Mouse (Mus musculus) limb, embryonic 12.5 days (tissue): ENCODE measurements around the gene 1700056E22Rik. TPM values are rescaled to one million over a fixed set of nuclear protein-coding genes. Genes with fewer than 3 reads are reported as not detected.

ENCODE experiments used
- ATAC-seq: fragments of 200-750 bp; cut with Nextera tagmentation; 2 replicates; pipeline ENCODE4 v1.8.0; 2017; ENCODE audit warnings: low read depth, moderate TSS enrichment; ENCODE audit not compliant: insufficient number of reproducible peaks, insufficient read depth, low FRiP score, low TSS enrichment
- H3K27ac ChIP-seq: fragments of 300-500 bp; sonication (generic); 2 replicates; pipeline ENCODE4 v1.5.1; 2016; ENCODE audit warnings: mild to moderate bottlenecking, moderate library complexity
- H3K27me3 ChIP-seq: fragments of 300-500 bp; sonication (generic); 2 replicates; pipeline ENCODE4 v1.6.1; 2016; ENCODE audit warnings: mild to moderate bottlenecking, moderate library complexity
- H3K36me3 ChIP-seq: fragments of 300-500 bp; sonication (generic); 2 replicates; pipeline ENCODE4 v1.6.1; 2016; ENCODE audit warnings: mild to moderate bottlenecking, moderate library complexity
- H3K4me1 ChIP-seq: fragments of 300-500 bp; sonication (generic); replicated peaks from 2 replicates; pipeline ENCODE4 v1.6.1; 2016
- H3K4me2 ChIP-seq: fragments of 300-500 bp; sonication (generic); 2 replicates; pipeline ENCODE4 v1.6.1; 2016; ENCODE audit warnings: mild to moderate bottlenecking, moderate library complexity
- H3K4me3 ChIP-seq: fragments of 300-500 bp; sonication (generic); replicated peaks from 2 replicates; pipeline ENCODE4 v1.5.1; 2016; ENCODE audit warnings: mild to moderate bottlenecking
- H3K9ac ChIP-seq: fragments of 300-500 bp; sonication (generic); replicated peaks from 2 replicates; pipeline ENCODE4 v1.6.1; 2016; ENCODE audit warnings: mild to moderate bottlenecking, moderate library complexity
- H3K9me3 ChIP-seq: fragments of 300-500 bp; sonication (generic); 2 replicates; pipeline ENCODE4 v1.6.1; 2016; ENCODE audit warnings: mild to moderate bottlenecking, moderate library complexity
- WGBS: fragments of 180-500 bp; shearing (Covaris S2); methylation state at CpG from one replicate; pipeline ENCODE4 v1.1.7; 2016; 5-methylcytosine and 5-hydroxymethylcytosine counted together
- polyA plus RNA-seq: library from polyadenylated mRNA; unstranded; fragments of >200 nt; fragmentation: Nextera tagmentation; extraction: Ambion mirVana; gene quantifications from 2 replicates; pipeline ENCODE4 v1.2.1, GENCODE M21; 2016

Gene 1700056E22Rik
- polyA plus RNA-seq, 1 experiment from 2014 or later: 0.73 TPM

GRCm38 (mm10) chr1:184017606-184018005 is 16.5 kb downstream of the 1700056E22Rik start:
- Histone ChIP-seq H3K9me3 (no peaks in the 10 kb centered on the region), H3K36me3 (no peaks in the 10 kb centered on the region), H3K4me2 (no peak overlapping the region), H3K4me3 (no peak overlapping the region), H3K9ac (no peak overlapping the region), H3K4me1 (peaks cover 9% of the 10 kb centered on the region; the same call in 1 of the 2 replicates), H3K27ac (no peak overlapping the region), H3K27me3 (no peaks in the 10 kb centered on the region)
- WGBS: 90% methylated on average over 2 of the region's 2 CpGs
- no peak for ATAC-seq

- Histone ChIP-seq H3K9me3 (no peaks in the 10 kb centered on the region), H3K4me1 (peaks cover 9% of the 10 kb centered on the region; the same call in 1 of the 2 replicates), H3K4me3 (no peak overlapping the region), H3K9ac (no peak overlapping the region), H3K27me3 (no peaks in the 10 kb centered on the region), H3K36me3 (no peaks in the 10 kb centered on the region), H3K27ac (no peak overlapping the region), H3K4me2 (no peak overlapping the region)
- no peak for ATAC-seq
- 76% methylated on average over 10 of the region's 10 CpGs for WGBS
Observed at GRCm38 (mm10) chr1:184015995-184016730, 17.9 kb downstream of the 1700056E22Rik start.

- 73% methylated on average over 3 of the region's 3 CpGs for WGBS
- ATAC-seq: no peak
- H3K36me3 ChIP-seq: no peaks in the 10 kb centered on the region
Observed at GRCm38 (mm10) chr1:184014091-184014490, 20.0 kb downstream of the 1700056E22Rik start.

GRCm38 (mm10) chr1:184013106-184013505 is 21.0 kb downstream of the 1700056E22Rik start, which contains the start of gene Dusp10:
Gene Dusp10, plus strand, starts transcription at chr1:184013302.
- H3K4me3 ChIP-seq: no peak within 1 kb of the TSS
- H3K9me3 ChIP-seq: no peaks in the 10 kb centered on the region
- no peak within 1 kb of the TSS for H3K4me2 ChIP-seq
- 85% methylated on average over 4 of the region's 4 CpGs for WGBS
- no peak within 1 kb of the TSS for H3K9ac ChIP-seq
- no peak for ATAC-seq
- no peaks in the 10 kb centered on the region for H3K36me3 ChIP-seq
- H3K27ac ChIP-seq: no peak within 1 kb of the TSS
- no peaks in the 10 kb centered on the region for H3K27me3 ChIP-seq
- no peaks in the 10 kb centered on the region for H3K4me1 ChIP-seq

More at GRCm38 (mm10) chr1:184014091-184014490, 20.0 kb downstream of the 1700056E22Rik start:
- Histone ChIP-seq H3K27me3 (no peaks in the 10 kb centered on the region), H3K9me3 (no peaks in the 10 kb centered on the region), H3K27ac (no peak overlapping the region), H3K9ac (no peak overlapping the region), H3K4me2 (no peak overlapping the region), H3K4me1 (0 out of 2 replicates have a peak, but pooled peaks cover under 1% of the 10 kb centered on the region), H3K4me3 (no peak overlapping the region)

- WGBS: 94% methylated on average over 6 of the region's 6 CpGs
- ATAC-seq: no peak
- H3K4me3 ChIP-seq: no peak overlapping the region
Observed at GRCm38 (mm10) chr1:184011311-184011710, 22.8 kb downstream of the 1700056E22Rik start.

GRCm38 (mm10) chr1:184006086-184006485 is 28.0 kb downstream of the 1700056E22Rik start:
- H3K4me2 ChIP-seq: no peak overlapping the region
- H3K27ac ChIP-seq: no peak overlapping the region
- H3K9me3 ChIP-seq: no peaks in the 10 kb centered on the region
- ATAC-seq: no peak
- no peaks in the 10 kb centered on the region for H3K36me3 ChIP-seq
- no peak overlapping the region for H3K9ac ChIP-seq
- peaks cover 12% of the 10 kb centered on the region; the same call in 1 of the 2 replicates for H3K4me1 ChIP-seq
- no peaks in the 10 kb centered on the region for H3K27me3 ChIP-seq
- no peak overlapping the region for H3K4me3 ChIP-seq

More at GRCm38 (mm10) chr1:184011311-184011710, 22.8 kb downstream of the 1700056E22Rik start:
- H3K9me3 ChIP-seq: no peaks in the 10 kb centered on the region
- H3K4me1 ChIP-seq: peaks cover 4% of the 10 kb centered on the region; the same call in 1 of the 2 replicates
- H3K27ac ChIP-seq: no peak overlapping the region
- no peaks in the 10 kb centered on the region for H3K27me3 ChIP-seq
- H3K36me3 ChIP-seq: no peaks in the 10 kb centered on the region
- H3K4me2 ChIP-seq: no peak overlapping the region
- no peak overlapping the region for H3K9ac ChIP-seq

GRCm38 (mm10) chr1:184005315-184006058 is 28.6 kb downstream of the 1700056E22Rik start:
- H3K9me3 ChIP-seq: no peaks in the 10 kb centered on the region
- H3K4me1 ChIP-seq: peaks cover 12% of the 10 kb centered on the region; the same call in 1 of the 2 replicates
- no peak overlapping the region for H3K4me3 ChIP-seq
- H3K27ac ChIP-seq: no peak overlapping the region
- H3K4me2 ChIP-seq: no peak overlapping the region
- no peaks in the 10 kb centered on the region for H3K36me3 ChIP-seq
- H3K9ac ChIP-seq: no peak overlapping the region
- 42% methylated on average over 6 of the region's 6 CpGs for WGBS
- no peak for ATAC-seq
- no peaks in the 10 kb centered on the region for H3K27me3 ChIP-seq

GRCm38 (mm10) chr1:184004311-184004710 is 29.8 kb downstream of the 1700056E22Rik start:
- Histone ChIP-seq H3K9me3 (no peaks in the 10 kb centered on the region), H3K4me2 (no peak overlapping the region), H3K27ac (no peak overlapping the region), H3K4me3 (no peak overlapping the region), H3K36me3 (no peaks in the 10 kb centered on the region), H3K9ac (no peak overlapping the region), H3K4me1 (peaks cover 12% of the 10 kb centered on the region; the same call in 1 of the 2 replicates), H3K27me3 (no peaks in the 10 kb centered on the region)
- no peak for ATAC-seq
- 15% methylated on average over 2 of the region's 2 CpGs for WGBS

GRCm38 (mm10) chr1:184002470-184002869 is 31.6 kb downstream of the 1700056E22Rik start:
- ATAC-seq: no peak
- no peak overlapping the region for H3K4me3 ChIP-seq
- H3K27me3 ChIP-seq: no peaks in the 10 kb centered on the region
- H3K36me3 ChIP-seq: no peaks in the 10 kb centered on the region
- no peak overlapping the region for H3K9ac ChIP-seq
- H3K4me2 ChIP-seq: no peak overlapping the region
- peaks cover 12% of the 10 kb centered on the region; the same call in 1 of the 2 replicates for H3K4me1 ChIP-seq
- no peaks in the 10 kb centered on the region for H3K9me3 ChIP-seq
- H3K27ac ChIP-seq: no peak overlapping the region
- 85% methylated on average over 2 of the region's 2 CpGs for WGBS

GRCm38 (mm10) chr1:183997207-183997606 is 36.9 kb downstream of the 1700056E22Rik start:
- Histone ChIP-seq H3K36me3 (no peaks in the 10 kb centered on the region), H3K27me3 (no peaks in the 10 kb centered on the region), H3K4me2 (no peak overlapping the region), H3K9me3 (no peaks in the 10 kb centered on the region), H3K4me1 (no peaks in the 10 kb centered on the region), H3K9ac (no peak overlapping the region), H3K27ac (no peak overlapping the region), H3K4me3 (no peak overlapping the region)
- no peak for ATAC-seq
- 78% methylated on average over 2 of the region's 2 CpGs for WGBS

GRCm38 (mm10) chr1:183991921-183992320 is 42.2 kb downstream of the 1700056E22Rik start:
- no peak for ATAC-seq
- H3K4me2 ChIP-seq: no peak overlapping the region
- no peaks in the 10 kb centered on the region for H3K27me3 ChIP-seq
- no peaks in the 10 kb centered on the region for H3K4me1 ChIP-seq
- H3K27ac ChIP-seq: no peak overlapping the region
- H3K4me3 ChIP-seq: no peak overlapping the region
- whole genome bisulfite sequencing: 83% methylated on average over 2 of the region's 2 CpGs
- no peaks in the 10 kb centered on the region for H3K9me3 ChIP-seq
- H3K9ac ChIP-seq: no peak overlapping the region
- H3K36me3 ChIP-seq: no peaks in the 10 kb centered on the region
